Comparison of ENCODE assay signal across 28 mouse cellular contexts in the genomic region with DNA sequence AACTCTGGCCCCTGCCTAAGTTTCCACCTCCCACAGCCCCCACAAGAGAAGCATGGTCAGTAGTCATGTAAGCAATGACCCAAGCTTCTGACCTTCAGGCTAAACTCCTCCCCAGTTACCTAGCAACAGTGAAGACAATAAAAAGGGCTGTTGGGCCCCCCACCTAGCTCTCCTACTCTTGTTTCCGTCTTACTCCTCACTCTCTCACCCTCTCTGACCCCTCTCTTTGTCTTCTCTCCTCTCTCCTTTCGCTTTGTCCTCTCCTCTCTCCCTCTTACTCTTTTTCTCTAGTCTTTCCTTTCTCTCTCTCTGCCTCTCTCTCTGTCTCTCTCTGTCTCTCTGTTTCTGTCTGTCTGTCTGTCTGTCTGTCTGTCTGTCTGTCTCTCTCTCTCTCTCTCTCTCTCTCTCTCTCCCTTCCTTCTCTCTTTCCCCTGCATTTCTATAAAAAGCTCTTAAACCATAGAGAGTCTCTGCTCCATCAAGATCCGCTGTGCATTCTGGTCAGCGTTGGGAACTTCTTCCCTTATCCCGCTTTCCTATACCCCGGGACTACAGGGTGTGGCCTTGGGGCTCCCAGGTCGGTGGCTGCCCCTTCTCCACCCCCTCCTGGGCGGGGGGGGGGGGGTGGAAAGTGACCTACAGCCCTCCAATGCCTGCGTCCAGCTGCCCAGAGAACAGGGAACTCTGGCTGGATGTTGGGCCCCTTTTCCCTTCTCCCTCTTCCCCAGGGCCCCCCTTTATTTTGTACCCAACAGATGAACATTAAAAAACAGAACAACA. TPM values are rescaled to one million over a fixed set of nuclear protein-coding genes. Genes with fewer than 3 reads are reported as not detected.
DNase-seq lines count a peak whose midpoint lies in the region; ATAC-seq lines count a peak whose summit lies in the region.
"Not testable (repeated sequence)": the region's sequence is repeated elsewhere in the genome, so short reads cannot be mapped to it uniquely, and the experiment has no call there.
"Had no signal": no experiment of that assay in that cellular context is flagged by ENCODE, and none has a peak within 500 bp of the region (broad histone marks: within the 10 kb centered on the region; RNA-seq: fewer than 3 reads in every experiment).

No protein-coding gene starts in this region.

- not testable (repeated sequence) for H3K9me3 ChIP-seq in ES-E14 (ENCODE audit: control insufficient read depth, insufficient read depth, low read depth, low read length); hindbrain, embryonic 11.5 days (ENCODE audit: control insufficient read depth, low read length); kidney, embryonic 16.5 days (ENCODE audit: low read length); midbrain, embryonic 12.5 days

- H3K27ac ChIP-seq in ES-E14 (ENCODE audit: insufficient read depth, low read depth, low read length, poor library complexity, severe bottlenecking); hindbrain, embryonic 11.5 days (ENCODE audit: low read depth, low read length); kidney, embryonic 16.5 days (ENCODE audit: low read length); midbrain, embryonic 12.5 days (replicated peaks): not testable (repeated sequence)

- H3K9ac ChIP-seq in ES-E14 (ENCODE audit: insufficient read depth, low read depth, low read length, poor library complexity, severe bottlenecking); hindbrain, embryonic 11.5 days (ENCODE audit: low read depth, low read length); kidney, embryonic 16.5 days (replicated peaks; ENCODE audit: low read length); midbrain, embryonic 12.5 days (replicated peaks): not testable (repeated sequence)

- peak; percentile 38; the same call in 1 of the 2 replicates for ATAC-seq in hindbrain, embryonic 11.5 days (ENCODE audit: low FRiP score)
- peak; percentile 90 for ATAC-seq in kidney, embryonic 16.5 days (ENCODE audit: low FRiP score, low TSS enrichment)
- ATAC-seq in midbrain, embryonic 12.5 days (ENCODE audit: low FRiP score, low read depth) = 0 out of 2 replicates have a peak, but pooled peaks have one; percentile 41

- DNase-seq in ES-E14 (ENCODE audit: low read depth, low spot score) = peak; percentile 9
- DNase-seq in embryo, embryonic 10 days (ENCODE audit: low spot score) = peak; percentile 43
- peak; percentile 63 for DNase-seq in embryo, embryonic 9.5 days (ENCODE audit: extremely low spot score)
- DNase-seq in hindbrain, embryonic 11.5 days (ENCODE audit: low spot score) = peak; percentile 13
- peak; percentile 44 for DNase-seq in mesoderm, embryonic 11.5 days (ENCODE audit: low read depth, low spot score)

- H3K4me2 ChIP-seq in hindbrain, embryonic 11.5 days (replicated peaks; ENCODE audit: low read depth, low read length); kidney, embryonic 16.5 days (replicated peaks; ENCODE audit: low read depth, low read length); midbrain, embryonic 12.5 days (replicated peaks): not testable (repeated sequence)

- not testable (repeated sequence) for H3K27me3 ChIP-seq in hindbrain, embryonic 11.5 days (ENCODE audit: control insufficient read depth, insufficient read depth, low read length); kidney, embryonic 16.5 days (ENCODE audit: insufficient read depth, low read length); midbrain, embryonic 12.5 days

- in situ Hi-C loops in ES-E14 (cut with MboI; ENCODE audit: low sequenced_read_pairs in 2 of 2, unreplicated experiment in 2 of 2) = not testable (repeated sequence)

- 18% methylated on average over 9 of the region's 9 CpGs for WGBS in hindbrain, embryonic 11.5 days
- 23% methylated on average over 8 of the region's 9 CpGs for WGBS in kidney, embryonic 16.5 days
- 29% methylated on average over 7 of the region's 9 CpGs for WGBS in midbrain, embryonic 12.5 days

- not testable (repeated sequence) for H3K4me3 ChIP-seq in ES-E14 (ENCODE audit: insufficient read depth in 1 of 2, low read depth in 1 of 2, low read length in 2 of 2, poor library complexity in 1 of 2, severe bottlenecking in 1 of 2); hindbrain, embryonic 11.5 days (ENCODE audit: low read depth, low read length); kidney, embryonic 16.5 days (ENCODE audit: low read length); midbrain, embryonic 12.5 days

- not testable (repeated sequence) for H3K36me3 ChIP-seq in ES-E14 (ENCODE audit: control insufficient read depth, insufficient read depth, low read length, poor library complexity, severe bottlenecking); hindbrain, embryonic 11.5 days (ENCODE audit: control insufficient read depth, insufficient read depth, low read length); kidney, embryonic 16.5 days (ENCODE audit: insufficient read depth, low read length); midbrain, embryonic 12.5 days

- H3K4me1 ChIP-seq in ES-E14 (ENCODE audit: control insufficient read depth in 2 of 2, insufficient read depth in 2 of 2, low read length in 2 of 2, poor library complexity in 1 of 2); hindbrain, embryonic 11.5 days (replicated peaks; ENCODE audit: control insufficient read depth, insufficient read depth, low read length); kidney, embryonic 16.5 days (ENCODE audit: insufficient read depth, low read length); midbrain, embryonic 12.5 days: not testable (repeated sequence)

RNA-seq across cellular contexts. Expression of a gene that starts 18.8 kb away (rescaled TPM):
- 2.5 and 3.4 TPM in 2 replicates for total RNA-seq in ES-E14 (2012; rRNA removed)
- 0.13 TPM in 1 of 2 replicates, not detected in the other for polyA plus RNA-seq in hindbrain, embryonic 11.5 days (2014; fragmentation: Nextera tagmentation; extraction: Ambion mirVana)
- polyA plus RNA-seq in kidney, embryonic 16.5 days (2015; fragmentation: Nextera tagmentation; extraction: Ambion mirVana) = not detected in 2 replicates
- not detected in 2 replicates for polyA plus RNA-seq in midbrain, embryonic 12.5 days (2016; fragmentation: Nextera tagmentation; extraction: Ambion mirVana)
- total RNA-seq: adrenal gland, adult 18-20 months; adrenal gland, postnatal 10 days; adrenal gland, postnatal 36 days; gastrocnemius, adult 8-10 months; gastrocnemius, postnatal 25 days; heart, adult 18-20 months; heart, postnatal 10 days; heart, postnatal 36 days; MEL had no signal
- polyA plus RNA-seq: C2C12; CD4-positive, CD25-positive, alpha-beta regulatory T cell, adult 4 months; embryonic facial prominence, embryonic 13.5 days; erythroblast, embryonic 14.5 days; forebrain, embryonic 12.5 days; forebrain, embryonic 15.5 days; gonadal fat pad, adult 2 months; heart, embryonic 12.5 days; heart, embryonic 15.5 days; hindbrain, embryonic 12.5 days; intestine, embryonic 14.5 days; intestine, postnatal 0 days had no signal

Comparison
In these comparisons a context has a peak if more than half of its experiments do, and no peak if none do; other contexts are left out.
1. DNase-seq: peak in every context shown above with its lines; median percentile 63 in embryo, embryonic 9.5 days; 44 in mesoderm, embryonic 11.5 days; 43 in embryo, embryonic 10 days; 13 in hindbrain, embryonic 11.5 days; 9 in ES-E14.
2. ATAC-seq: peak in every context shown above with its lines; median percentile 90 in kidney, embryonic 16.5 days; 41 in midbrain, embryonic 12.5 days; 38 in hindbrain, embryonic 11.5 days.